Mouse (Mus musculus): ENCODE results near the gene Anp32e.
A peak's percentile ranks its signal among the peaks of the same experiment; 100 is the strongest.
"Not testable (repeated sequence)": the region's sequence is repeated elsewhere in the genome, so short reads cannot be mapped to it uniquely, and the experiment has no call there.

The Anp32e gene

DNA sequence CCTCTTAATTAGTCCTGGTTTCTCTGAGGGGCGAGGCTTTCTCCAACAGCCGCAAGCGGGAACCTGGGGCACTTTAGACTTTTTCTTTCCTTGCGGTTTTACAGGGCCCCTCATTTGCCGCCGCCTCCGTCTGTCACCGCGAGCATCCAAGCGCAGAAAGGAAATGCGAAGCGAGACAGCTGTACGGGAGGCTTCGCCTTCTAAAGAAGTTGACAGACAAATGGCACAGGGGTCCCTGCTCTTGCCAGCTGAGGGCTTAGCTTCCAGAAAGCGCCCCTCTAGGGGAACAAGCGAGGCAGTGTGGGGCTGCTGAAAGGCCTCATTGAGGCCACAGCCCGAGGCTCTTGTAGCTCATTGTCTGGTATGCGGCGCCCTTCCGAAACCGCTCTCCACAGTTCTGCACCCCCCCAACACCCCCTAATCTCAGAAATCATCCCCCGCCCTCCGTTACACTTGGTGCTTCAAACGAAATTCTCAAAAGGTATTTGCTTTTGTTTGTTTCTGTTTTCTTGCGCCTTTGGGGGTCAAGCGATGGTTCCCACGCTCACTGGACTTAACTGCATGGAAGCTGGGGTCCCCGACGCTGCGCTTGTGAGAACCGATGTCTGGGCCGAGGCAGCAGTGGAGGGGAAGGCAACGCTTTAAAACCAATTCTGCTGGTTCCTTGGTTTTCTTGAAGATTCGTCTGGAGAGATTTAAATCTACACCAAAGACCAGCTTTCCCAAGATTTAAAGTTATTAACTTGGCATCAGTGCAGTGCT, 44.0 kb downstream of the Anp32e start:
- no peak for DNase-seq (ENCODE audit: low spot score in 2 of 2)

DNA sequence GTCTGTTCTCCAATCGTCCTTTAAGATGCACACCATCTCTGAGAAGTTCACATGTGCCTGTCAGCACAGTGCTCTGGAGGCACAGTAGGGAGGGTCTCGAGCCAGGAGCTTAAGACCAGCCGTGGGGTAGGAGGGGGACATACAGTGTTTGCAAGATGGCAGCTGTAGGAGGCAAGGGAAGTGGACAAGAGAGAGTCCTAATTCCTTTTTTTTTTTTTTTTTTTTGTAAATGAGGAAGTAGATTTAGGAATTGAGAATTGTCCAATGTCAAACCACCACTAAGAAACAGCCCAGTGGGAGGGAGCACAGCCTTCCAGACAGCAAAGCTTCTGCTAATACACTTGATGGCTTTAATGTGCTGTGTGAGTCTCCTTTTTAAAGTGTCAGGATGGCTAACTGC, 48.0 kb downstream of the Anp32e start:
- no peak for DNase-seq (ENCODE audit: low spot score in 2 of 2)

DNA sequence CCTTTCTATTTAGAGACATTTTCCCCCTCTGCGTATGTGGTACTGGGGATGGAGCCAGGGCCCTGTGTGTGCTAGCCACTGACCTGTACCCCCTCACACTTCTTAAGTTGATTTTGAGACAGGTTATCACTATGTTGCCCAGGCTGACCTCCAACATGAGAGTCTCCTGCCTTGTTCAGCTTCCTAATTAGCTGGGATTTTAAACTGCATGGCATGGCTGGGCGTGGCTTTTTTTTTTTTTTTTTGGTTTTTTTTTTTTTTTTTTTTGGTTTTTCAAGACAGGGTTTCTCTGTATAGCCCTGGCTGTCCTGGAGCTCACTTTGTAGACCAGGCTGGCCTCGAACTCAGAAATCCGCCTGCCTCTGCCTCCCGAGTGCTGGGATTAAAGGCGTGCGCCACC, 48.5 kb downstream of the Anp32e start:
- DNase-seq (ENCODE audit: low spot score in 2 of 2), result not testable (repeated sequence)

DNA sequence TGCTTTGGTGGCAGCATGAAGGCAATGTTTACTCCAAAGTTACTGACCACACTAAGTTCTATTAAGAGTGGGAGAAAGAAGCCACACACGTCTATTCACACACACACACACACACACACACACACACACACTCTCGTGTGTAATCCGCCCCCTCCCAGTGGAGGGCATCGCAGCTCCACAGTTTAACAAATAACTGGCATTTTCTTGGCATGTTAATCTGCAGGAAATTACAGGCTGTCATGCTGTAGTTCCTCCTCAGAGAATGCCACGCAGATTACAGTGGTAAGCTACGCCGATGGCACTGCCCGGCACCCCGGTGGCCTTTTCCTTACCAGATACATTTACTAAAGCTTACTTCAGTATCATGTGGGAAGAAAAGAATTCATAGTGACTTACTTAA, 49.2 kb downstream of the Anp32e start:
- no peak for DNase-seq (ENCODE audit: low spot score in 2 of 2)

DNA sequence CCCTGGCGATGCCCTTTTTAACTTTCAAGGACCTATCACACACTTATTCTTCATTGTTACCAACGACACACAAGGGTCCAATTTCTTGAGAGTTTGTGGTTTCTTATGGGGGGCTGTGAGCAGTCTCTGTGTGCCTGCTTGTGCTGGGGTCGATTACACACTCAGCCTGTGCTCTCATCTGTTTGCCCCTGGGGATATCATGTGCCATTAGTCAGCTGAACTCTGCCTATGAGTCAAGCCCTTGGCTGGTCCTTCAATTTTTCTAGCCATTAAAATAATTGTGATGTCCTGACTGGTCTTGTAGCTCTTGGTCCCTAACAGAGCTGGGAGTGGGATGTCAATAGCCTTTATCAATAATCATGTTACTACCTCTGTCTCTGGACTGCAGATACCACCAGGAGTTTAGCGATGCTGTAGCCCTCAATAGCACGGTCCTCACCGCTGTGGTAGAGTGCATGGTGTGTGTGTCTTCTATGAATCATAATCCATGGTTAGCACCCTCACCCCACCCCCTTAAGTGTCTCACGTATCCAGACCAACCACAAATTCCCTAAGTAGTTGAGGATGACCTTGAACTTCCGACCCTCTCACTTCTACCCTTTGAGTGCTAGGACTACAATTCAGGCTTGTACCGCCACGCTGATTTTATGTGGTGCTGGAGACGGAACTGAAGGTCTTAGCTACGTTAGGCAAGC, 51.4 kb downstream of the Anp32e start:
- DNase-seq (ENCODE audit: low spot score in 2 of 2), result no peak

DNA sequence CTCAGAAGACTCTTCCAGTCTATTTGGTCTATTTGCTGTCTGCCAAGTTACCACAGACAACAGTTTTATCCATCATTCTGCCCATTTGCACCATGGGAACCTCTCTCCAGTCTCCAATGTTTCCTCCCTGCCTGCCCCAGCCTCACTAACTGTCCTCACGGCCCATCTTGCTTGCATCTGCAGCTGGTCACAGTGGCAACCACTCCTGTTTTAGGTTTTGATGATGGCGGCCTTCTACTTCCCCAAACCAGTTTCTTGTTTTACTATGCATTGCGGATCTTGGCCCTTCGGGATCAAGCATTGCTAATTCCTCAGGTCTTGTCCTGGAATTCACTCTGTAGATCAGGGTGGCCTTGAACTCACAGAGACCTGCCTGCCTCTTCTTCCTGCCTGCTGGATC, 53.1 kb downstream of the Anp32e start:
- no peak for DNase-seq (ENCODE audit: low spot score in 2 of 2)

DNA sequence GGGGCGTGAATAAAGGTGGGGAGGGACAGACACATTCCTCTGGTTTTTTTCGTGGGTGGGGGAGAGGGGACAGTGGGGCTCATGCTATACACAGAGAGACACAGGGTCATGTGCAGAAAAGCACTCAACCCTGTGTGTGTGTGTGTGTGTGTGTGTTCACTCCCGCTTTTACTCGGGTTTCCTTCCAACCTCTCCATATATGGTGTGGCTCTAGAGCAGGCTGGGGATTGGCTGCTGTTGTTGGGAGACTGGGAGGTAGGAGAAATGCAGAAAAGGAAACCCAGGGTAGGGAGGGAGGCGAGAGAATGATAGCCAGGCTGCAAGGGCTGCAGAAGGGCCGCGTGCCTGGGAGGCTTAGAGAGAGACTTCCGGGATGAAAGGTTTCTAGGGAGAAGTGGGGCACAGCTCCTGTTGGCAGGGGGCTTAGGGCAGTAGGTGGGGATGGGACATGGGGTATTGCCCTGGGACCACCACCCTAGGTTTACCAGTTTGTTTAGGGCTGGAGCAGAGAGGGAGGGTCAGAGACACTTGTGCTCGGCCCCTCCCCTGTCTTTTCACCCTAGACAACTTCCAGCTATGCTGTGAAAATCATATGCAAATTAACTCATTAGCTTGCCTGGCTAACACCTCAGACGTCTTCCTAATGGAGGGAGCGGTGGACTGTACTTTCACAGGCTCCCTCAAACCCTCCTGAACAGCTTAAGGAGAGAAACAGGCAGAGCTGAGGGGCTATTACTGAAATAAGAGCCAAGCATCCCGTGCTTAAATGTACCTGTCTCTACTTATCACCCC, 56.4 kb downstream of the Anp32e start:
- DNase-seq (ENCODE audit: low spot score in 2 of 2), result no peak

DNA sequence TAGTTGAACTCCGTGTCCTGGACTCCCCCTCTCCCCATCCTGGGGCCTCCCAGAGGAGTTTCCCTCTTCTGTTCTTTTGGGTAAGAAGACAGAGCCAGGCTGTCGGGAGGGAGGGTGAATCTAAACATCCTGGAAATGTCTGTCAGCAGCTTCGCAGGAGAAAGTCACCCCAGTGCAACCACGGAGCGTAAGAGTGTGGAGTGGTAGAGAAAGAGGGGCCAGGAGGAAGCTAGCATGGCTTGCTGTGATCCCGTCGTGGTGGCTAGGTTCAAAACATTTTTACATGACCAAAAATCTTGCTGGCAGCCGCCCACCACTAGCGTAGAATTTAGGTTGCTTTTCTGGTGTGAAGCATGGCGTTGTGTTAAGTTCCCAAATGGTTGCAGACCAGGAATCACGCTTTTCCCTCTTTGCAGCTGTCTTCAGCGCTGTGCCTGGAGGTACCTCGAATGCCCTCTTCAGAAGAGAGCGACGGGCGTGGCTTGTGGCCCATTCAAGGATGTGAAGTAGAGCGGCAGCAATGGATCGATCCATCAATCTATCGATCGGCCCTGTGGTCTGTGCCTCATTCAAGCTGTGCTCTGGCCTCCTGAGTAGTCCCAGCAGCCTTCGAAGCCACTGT, 57.1 kb downstream of the Anp32e start:
- DNase-seq (ENCODE audit: low spot score in 2 of 2), result no peak

DNA sequence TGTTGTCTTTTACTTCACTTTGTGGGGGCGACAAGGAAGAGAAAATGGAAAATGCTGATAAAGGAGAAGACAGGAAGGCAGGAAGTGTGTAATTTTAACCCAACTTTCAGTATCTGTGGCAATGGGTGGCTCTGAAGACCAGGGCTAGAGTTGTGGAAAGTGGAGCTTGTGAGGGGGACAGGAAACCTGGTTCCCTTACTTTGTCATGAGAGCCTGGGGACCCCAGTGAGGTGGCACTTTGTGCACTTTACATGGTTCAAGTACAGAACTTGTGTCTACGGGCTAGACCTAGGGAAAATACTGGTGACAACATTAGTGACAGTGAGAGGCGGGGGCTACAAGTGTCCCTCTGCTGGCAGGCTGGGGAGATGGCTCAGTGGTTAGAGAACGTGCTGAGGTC, 57.9 kb downstream of the Anp32e start:
- DNase-seq (ENCODE audit: low spot score in 2 of 2), result no peak

DNA sequence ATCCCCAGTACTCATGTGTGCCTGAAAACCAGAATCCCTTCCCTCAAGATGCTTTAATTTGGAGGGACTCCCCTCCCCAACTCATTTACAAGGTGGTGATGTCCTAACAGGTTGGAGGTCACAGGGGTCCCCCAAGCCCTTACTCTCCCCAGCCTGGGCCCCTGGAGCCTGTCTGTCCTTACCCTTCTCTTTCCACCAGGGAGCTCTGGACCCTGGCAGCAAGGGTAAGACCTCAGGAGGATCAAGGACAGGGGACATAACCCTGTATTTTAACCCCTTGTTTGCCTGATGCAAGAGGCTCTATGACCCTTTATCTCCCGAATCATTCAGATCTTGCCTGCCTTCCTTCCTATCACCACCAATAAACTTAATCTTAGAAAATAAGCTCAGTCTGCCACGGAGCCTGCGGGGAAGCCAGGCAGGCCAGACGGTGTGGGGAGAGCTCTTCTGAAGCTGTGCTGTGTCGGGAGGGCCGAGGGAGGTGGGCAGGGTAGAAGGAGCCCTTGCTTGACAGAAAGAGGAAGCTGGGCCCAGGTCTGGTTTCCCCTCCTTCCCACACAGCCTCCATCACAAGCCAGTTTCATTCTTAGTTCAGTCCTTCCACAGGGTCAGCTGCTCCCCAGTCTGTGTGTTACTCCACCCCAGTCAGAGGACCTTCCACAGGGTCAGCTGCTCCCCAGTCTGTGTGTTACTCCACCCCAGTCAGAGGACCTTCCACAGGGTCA, 58.5 kb downstream of the Anp32e start:
- no peak for DNase-seq (ENCODE audit: low spot score in 2 of 2)

DNA sequence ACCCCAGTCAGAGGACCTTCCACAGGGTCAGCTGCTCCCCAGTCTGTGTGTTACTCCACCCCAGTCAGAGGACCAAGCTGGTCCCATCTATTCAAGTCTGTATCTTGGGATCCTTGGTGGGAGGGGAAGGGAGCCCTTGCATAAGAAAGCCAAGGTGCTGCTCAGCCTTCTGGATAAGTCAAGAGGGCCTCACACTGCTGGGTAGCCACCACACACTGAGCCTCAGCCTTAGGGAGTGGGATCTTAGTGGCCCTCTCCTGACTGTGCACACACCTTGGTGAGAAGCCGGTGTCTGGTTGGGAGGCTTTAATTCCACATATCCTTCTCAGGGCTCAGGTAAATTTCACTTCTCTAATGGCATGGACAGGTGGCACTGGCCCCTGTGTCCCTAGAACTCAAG, 59.1 kb downstream of the Anp32e start:
- no peak for DNase-seq (ENCODE audit: low spot score in 2 of 2)

DNA sequence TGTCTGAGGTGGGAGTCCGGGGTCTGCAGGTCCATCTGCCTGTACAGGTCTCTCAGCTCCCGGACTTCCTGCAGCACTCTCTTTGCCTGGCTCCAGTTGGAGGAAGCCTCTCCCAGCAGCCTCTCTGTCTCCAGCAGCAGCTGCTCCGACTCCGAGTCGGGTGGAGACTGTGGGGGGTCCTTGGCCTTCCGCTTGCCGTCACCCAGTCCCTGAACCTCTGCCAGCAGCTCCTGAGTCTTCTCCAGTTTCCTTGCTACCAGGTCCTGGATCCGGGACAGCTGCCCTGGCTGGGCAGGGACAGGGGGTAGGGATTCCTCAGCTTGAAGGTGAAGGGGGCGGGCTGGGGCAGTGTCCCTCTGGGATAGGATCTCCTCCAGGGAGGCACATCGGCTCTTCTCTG, 59.9 kb downstream of the Anp32e start:
- DNase-seq (ENCODE audit: low spot score in 2 of 2), result no peak

DNA sequence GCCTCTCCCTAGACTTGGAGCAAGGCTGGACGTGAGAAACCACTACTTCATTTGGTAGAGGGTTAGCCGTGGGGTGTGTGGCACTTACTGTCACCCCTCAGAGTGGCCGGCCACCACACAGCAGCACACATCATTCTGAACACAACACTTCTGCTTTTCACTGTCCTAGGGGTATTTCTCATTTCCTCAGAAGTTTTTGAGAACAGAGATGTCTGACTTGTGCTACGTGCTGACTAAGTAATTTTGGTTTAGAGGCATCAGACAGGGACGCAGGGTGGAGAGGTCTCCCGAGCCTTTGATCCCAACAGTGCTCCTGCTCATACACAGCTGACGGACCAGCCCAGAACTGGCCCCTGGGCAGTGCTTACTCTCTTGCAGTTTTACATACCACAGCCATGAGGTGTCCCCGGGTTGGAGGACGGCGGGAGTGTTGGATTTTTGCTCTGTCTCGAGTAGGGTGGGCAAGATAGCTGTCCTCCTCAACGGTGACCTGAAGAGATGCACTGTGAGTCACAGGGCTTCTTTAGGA, 61.4 kb downstream of the Anp32e start:
- DNase-seq (ENCODE audit: low spot score in 2 of 2), result no peak

DNA sequence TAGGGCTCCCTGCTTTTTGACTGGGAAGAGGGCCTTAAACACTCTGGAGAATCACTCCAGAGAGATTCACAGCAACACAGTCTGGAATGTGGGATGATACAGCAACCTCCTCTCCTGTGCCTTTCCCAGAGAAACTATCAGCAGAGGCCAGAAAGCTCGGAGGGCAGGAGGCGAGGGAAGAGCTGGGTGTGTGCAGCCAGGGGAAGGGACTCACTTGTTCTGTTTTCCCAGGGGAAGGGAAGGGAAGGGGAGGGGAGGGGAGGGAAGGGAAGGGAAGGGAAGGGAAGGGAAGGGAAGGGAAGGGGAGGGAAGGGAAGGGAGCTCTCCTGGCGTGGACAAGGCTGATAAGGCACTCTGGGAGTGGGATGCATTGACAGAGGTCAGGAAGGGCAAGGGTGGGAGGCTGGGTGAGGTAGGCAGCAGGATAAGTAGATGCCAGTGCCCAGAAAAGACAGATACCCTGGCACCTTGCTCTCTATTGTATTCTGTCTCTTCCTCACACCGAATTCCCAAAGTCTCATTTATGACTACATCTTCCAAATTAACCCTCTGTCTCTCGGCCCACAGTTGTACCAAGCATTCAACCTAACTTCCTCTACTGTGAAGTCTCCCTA, 64.1 kb downstream of the Anp32e start:
- DNase-seq (ENCODE audit: low spot score in 2 of 2), result no peak

DNA sequence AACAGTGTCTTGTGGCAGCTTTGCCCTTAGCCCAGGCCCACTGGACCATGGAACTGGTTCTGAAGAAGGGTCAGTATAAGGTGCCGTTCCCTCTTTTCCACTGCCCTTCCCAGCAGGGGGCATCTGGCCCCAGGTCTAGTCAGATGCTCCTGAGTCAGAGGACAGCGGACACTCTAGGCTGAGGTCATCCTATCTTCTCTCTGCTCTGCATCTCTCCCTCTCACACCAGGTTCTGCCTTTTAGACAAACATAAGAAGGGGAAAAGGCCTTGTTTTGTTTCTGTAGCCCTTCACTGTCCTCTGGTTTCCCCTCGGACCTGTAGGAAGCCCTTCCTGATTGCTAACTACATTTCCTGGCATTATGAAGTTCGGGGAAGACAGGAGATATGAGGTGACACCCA, 64.8 kb downstream of the Anp32e start:
- no peak for DNase-seq (ENCODE audit: low spot score in 2 of 2)

DNA sequence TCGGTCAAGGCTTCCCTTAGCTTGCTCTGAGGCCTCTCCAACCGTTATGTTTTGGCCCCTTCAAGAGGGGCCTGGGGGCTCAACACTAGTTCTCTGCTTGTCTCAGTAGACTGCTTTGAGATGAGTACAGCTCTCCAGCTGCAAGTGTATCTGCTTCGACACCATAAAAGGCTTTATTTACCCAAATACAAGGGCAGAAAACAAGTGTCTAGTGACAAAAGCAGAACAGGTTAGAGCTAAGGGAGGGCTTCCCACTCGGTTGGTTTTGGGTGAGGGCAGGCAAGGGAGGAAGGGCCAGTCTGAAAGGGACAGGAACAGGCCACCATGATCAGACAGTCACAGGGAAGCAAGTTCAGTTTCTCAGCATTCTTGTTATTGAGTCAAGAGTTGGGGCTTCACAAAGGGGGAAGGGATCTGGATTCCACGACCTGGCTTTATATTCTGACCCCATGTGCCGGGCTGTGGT, 65.4 kb downstream of the Anp32e start:
- DNase-seq (ENCODE audit: low spot score in 2 of 2), result no peak

DNA sequence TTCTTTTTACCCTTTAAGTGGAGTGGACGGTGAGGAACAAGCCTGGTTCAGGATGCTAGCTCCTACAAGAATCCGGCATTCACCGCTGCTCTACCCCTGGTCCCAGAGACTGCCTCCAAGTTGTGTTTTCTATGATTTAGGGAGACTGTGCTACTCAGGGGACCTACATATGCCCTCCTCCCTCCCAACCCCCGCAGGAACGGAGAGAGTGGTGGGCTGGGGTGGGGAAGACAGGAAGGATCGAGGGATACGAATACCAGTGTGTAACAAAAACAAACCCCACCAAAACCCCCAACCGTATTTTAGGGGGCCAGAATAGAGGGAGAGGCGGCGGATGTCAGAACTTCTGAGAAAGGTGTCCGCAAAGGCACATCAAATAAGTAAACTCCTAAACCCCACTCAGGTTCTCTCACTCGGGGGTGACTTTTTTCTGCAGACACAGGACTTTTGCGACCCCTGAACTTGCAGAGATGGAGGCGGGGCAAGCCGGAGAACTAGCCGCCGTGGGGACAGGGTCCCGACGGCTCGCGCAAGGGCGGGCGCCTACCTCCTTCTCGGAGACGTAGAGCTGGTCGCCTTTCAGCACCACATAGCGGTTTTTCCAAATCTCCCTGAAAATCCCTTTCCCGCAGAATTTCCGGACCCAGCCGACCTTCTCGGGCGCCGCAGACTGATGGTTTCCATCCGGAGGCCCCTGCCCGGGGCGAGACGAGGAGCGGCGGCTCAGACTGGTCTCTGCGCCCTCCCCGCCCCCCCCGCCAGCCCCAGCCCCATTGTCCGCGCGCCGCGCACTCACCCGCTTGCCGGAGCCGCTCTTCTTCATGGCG, 66.1 kb downstream of the Anp32e start:
- DNase-seq (ENCODE audit: low spot score in 2 of 2), result no peak

DNA sequence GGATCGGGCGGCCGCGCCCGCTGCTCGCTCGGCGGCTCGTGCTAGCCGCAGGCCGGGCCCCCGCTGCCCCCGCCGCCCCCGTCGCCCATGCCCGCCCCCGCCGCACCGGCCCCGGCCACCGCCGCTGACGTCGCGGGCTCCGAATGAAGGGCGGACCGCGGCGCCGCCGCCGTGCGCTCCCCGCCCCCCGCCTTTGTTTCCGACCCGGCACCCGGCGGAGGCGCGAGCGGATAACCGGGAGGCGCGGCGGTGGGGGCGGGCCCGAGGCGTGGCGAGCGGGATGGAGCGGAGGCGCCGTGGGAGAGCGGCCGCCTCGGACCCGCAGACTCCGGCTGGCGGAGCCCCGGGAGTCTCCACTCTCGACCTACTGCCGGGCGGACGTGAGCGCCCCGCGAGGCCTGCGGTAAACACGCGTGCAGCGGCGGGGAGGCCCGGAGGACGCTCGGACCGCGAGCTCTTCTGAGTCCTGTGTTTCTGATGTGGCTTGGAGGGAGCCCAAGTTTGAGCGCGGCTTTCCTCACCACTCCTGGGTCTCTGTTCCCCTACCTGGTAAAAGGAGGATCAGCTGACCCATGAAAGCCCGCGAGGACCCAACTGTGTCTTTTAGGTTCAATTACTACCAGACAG, 66.9 kb downstream of the Anp32e start, which contains the start of gene Plekho1:
Gene Plekho1 (minus strand): TSS at position 200 of the 627 bp plus-strand sequence.
- peak in 1 of 2 experiments; percentile 63 for DNase-seq (ENCODE audit: low spot score in 2 of 2)

DNA sequence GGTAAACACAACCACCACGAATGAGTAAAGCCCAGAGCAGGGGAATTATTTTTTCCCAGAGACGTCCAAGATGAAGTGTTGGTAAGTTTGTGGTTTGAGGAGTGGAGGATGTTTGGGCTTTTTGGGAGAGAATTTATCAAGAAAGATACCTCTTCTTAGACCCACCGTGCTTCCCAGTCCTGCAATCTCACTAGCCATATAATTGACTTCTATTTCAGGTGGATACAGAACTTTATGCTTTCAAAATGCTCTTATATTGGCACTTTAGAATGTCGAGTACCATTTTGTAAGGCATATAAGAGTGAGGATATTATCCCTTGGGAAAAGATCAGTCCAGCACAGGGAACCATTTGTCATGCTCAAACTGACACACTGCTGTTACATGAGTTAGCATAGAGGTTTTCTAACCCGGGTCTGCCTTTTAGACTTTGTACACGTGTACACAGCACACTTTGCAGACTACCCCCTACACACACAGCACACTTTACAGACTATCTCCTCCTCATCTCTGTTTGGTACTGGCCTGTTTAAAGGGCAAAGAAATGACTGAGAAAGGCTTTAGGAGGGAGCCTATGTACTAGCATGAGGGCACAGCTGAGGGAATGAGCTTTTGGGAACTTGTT, 67.5 kb downstream of the Anp32e start:
- DNase-seq (ENCODE audit: low spot score in 2 of 2), result no peak

All from frontal cortex, postnatal 25 days (tissue).